Mouse (Mus musculus): ENCODE results near the gene Ccdc13.
A peak's percentile ranks its signal among the peaks of the same experiment; 100 is the strongest.

Ccdc13 gene

GRCm38 (mm10) chr9:121846526-121847118 is 7.4 kb upstream of the Ccdc13 start:
- peak; percentile 12 to 29 for DNase-seq (ENCODE audit: low spot score in 2 of 2)

- DNase-seq (ENCODE audit: low spot score in 2 of 2): no peak
Observed at GRCm38 (mm10) chr9:121842914-121843313, 3.7 kb upstream of the Ccdc13 start.

GRCm38 (mm10) chr9:121839622-121839965 is 333 bp upstream of the Ccdc13 start:
- no peak for DNase-seq (ENCODE audit: low spot score in 2 of 2)

- no peak for DNase-seq (ENCODE audit: low spot score in 2 of 2)
Observed at GRCm38 (mm10) chr9:121838008-121838407, 1.3 kb downstream of the Ccdc13 start.

- DNase-seq (ENCODE audit: low spot score in 2 of 2): no peak
Observed at GRCm38 (mm10) chr9:121833825-121834224, 5.4 kb downstream of the Ccdc13 start.

GRCm38 (mm10) chr9:121830956-121831293 is 8.3 kb downstream of the Ccdc13 start:
- peak; percentile 58 to 61 for DNase-seq (ENCODE audit: low spot score in 2 of 2)

GRCm38 (mm10) chr9:121830243-121830955 is 8.9 kb downstream of the Ccdc13 start:
- peak; percentile 13 to 18 for DNase-seq (ENCODE audit: low spot score in 2 of 2)

- no peak for DNase-seq (ENCODE audit: low spot score in 2 of 2)
Observed at GRCm38 (mm10) chr9:121829270-121829992, 9.8 kb downstream of the Ccdc13 start.

GRCm38 (mm10) chr9:121828314-121828713 is 10.9 kb downstream of the Ccdc13 start:
- DNase-seq (ENCODE audit: low spot score in 2 of 2): no peak

GRCm38 (mm10) chr9:121826356-121826755 is 12.9 kb downstream of the Ccdc13 start:
- no peak for DNase-seq (ENCODE audit: low spot score in 2 of 2)

GRCm38 (mm10) chr9:121823991-121824390 is 15.3 kb downstream of the Ccdc13 start:
- DNase-seq (ENCODE audit: low spot score in 2 of 2): no peak

GRCm38 (mm10) chr9:121823051-121823450 is 16.2 kb downstream of the Ccdc13 start:
- no peak for DNase-seq (ENCODE audit: low spot score in 2 of 2)

- DNase-seq (ENCODE audit: low spot score in 2 of 2): no peak
Observed at GRCm38 (mm10) chr9:121822585-121822991, 16.7 kb downstream of the Ccdc13 start.

- no peak for DNase-seq (ENCODE audit: low spot score in 2 of 2)
Observed at GRCm38 (mm10) chr9:121820765-121821164, 18.5 kb downstream of the Ccdc13 start.

- DNase-seq (ENCODE audit: low spot score in 2 of 2): no peak
Observed at GRCm38 (mm10) chr9:121819771-121820471, 19.3 kb downstream of the Ccdc13 start.

GRCm38 (mm10) chr9:121819073-121819770 is 20.0 kb downstream of the Ccdc13 start:
- no peak for DNase-seq (ENCODE audit: low spot score in 2 of 2)

- DNase-seq (ENCODE audit: low spot score in 2 of 2): no peak
Observed at GRCm38 (mm10) chr9:121815183-121815582, 24.1 kb downstream of the Ccdc13 start.

GRCm38 (mm10) chr9:121810081-121810821 is 29.0 kb downstream of the Ccdc13 start:
- DNase-seq (ENCODE audit: low spot score in 2 of 2): no peak

- no peak for DNase-seq (ENCODE audit: low spot score in 2 of 2)
Observed at GRCm38 (mm10) chr9:121808511-121808910, 30.8 kb downstream of the Ccdc13 start.

- DNase-seq (ENCODE audit: low spot score in 2 of 2): no peak
Observed at GRCm38 (mm10) chr9:121807947-121808346, 31.3 kb downstream of the Ccdc13 start.

GRCm38 (mm10) chr9:121807546-121807945 is 31.7 kb downstream of the Ccdc13 start:
- DNase-seq (ENCODE audit: low spot score in 2 of 2): no peak
